Mouse (Mus musculus): ENCODE results near the gene Gm7075. TPM values are rescaled to one million over a fixed set of nuclear protein-coding genes. Genes with fewer than 3 reads are reported as not detected.
"Not testable (repeated sequence)": the region's sequence is repeated elsewhere in the genome, so short reads cannot be mapped to it uniquely, and the experiment has no call there.

Gene Gm7075
- not detected in 2 replicates for polyA plus RNA-seq (2015; fragmentation: Nextera tagmentation; extraction: Ambion mirVana)

GRCm38 (mm10) chr10:63421739-63422735, at the start of gene Gm7075:
Gene Gm7075, minus strand, starts transcription at chr10:63421789.
- Histone ChIP-seq H3K9ac (ENCODE audit: low read length) (no peak within 1 kb of the TSS), H3K9me3 (ENCODE audit: control insufficient read depth, low read length) (no peaks in the 10 kb centered on the region), H3K27me3 (ENCODE audit: control insufficient read depth, insufficient read depth, low read length) (no peaks in the 10 kb centered on the region), H3K36me3 (ENCODE audit: control insufficient read depth, insufficient read depth, low read length) (no peaks in the 10 kb centered on the region), H3K4me2 (replicated peaks; ENCODE audit: low read depth) (no peak within 1 kb of the TSS), H3K4me3 (ENCODE audit: low read depth, low read length) (no peak within 1 kb of the TSS), H3K27ac (replicated peaks) (no peak within 1 kb of the TSS), H3K4me1 (replicated peaks; ENCODE audit: control insufficient read depth, insufficient read depth) (no peaks in the 10 kb centered on the region)
- TF ChIP-seq CTCF (IDR thresholded peaks at IDR 0.05; ENCODE audit: low read depth) (peak; percentile 60), EP300 (optimal IDR thresholded peaks at IDR 0.05) (no peak)
- WGBS, result 85% methylated on average over 18 of the region's 18 CpGs
- DNase-seq (ENCODE audit: low spot score), result peak; percentile 37
- ATAC-seq (ENCODE audit: low FRiP score, low TSS enrichment), result 0 out of 2 replicates have a peak, but pooled peaks have one; percentile 29

DNA sequence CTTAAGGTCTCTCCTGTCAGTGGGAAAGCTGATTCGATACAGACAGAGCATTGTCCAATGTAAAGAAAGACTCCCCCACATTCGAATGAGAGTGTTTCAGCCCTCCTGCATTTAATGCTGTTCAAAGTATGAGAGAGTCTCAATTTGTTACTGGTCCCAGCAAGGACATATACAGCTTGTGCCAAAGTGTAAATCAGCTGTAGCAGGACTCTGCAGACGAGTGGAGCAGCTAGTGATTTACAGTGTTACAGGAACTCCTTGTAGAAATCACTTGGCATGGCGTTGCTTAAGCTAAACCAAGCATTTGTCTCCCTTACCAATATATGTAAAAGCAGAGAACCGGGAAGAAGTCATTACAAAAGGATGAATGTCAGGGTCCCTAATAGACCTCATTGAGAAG, 39.3 kb upstream of the Gm7075 start:
- Histone ChIP-seq H3K27me3 (ENCODE audit: control insufficient read depth, insufficient read depth, low read length) (no peaks in the 10 kb centered on the region), H3K9me3 (ENCODE audit: control insufficient read depth, low read length) (no peaks in the 10 kb centered on the region), H3K9ac (ENCODE audit: low read length) (no peak overlapping the region), H3K36me3 (ENCODE audit: control insufficient read depth, insufficient read depth, low read length) (no peaks in the 10 kb centered on the region), H3K4me1 (replicated peaks; ENCODE audit: control insufficient read depth, insufficient read depth) (no peaks in the 10 kb centered on the region), H3K4me3 (ENCODE audit: low read depth, low read length) (no peak overlapping the region), H3K27ac (replicated peaks) (no peak overlapping the region), H3K4me2 (replicated peaks; ENCODE audit: low read depth) (no peak overlapping the region)
- WGBS, result 54% methylated on average over 5 of the region's 5 CpGs
- no peak for ATAC-seq (ENCODE audit: low FRiP score, low TSS enrichment)
- no peak for DNase-seq (ENCODE audit: low spot score)
- no peak for TF ChIP-seq EP300 (optimal IDR thresholded peaks at IDR 0.05)
- TF ChIP-seq CTCF (IDR thresholded peaks at IDR 0.05; ENCODE audit: low read depth), result no peak

DNA sequence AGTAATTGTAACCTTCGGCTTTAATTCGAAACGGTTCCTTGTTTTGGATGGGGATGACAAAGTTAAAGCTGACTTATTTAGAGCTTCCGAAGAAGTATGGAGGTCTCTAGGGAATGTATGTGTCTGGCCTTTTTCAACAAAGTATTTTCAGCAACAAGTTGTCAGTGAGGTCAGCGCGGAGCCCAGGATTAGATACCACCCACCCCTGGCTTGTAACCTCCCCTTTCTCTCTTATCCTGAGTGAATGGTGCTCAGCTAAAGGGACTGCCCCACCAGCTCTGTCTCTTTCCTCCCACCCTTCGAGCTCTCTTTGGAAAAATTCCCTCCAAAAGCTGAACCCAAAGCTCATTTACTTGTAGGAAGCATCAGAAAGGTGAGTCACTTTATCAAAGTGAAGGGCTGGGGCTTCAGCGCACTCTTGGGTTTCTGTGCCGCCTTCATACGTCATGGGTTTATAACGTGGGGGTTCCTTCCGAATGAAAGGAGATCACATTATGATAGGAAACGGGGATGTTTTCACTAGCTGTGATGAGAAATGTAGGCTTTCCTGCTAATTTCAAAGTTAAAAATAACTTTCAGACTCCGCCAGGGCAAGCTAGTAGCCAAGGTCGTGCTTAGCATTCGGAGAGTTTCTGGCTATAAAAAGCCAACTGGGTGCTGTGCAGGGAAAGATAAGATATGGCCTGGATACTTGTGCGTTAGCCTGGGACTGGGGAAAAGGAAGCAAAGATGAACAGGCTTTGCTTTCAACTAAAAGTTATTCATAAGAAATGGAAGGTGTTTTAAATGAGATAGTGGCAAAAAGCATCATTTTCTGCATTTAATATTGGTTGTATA, 35.9 kb upstream of the Gm7075 start:
- Histone ChIP-seq H3K4me3 (ENCODE audit: low read depth, low read length) (no peak overlapping the region), H3K36me3 (ENCODE audit: control insufficient read depth, insufficient read depth, low read length) (no peaks in the 10 kb centered on the region), H3K27ac (replicated peaks) (no peak overlapping the region), H3K9ac (ENCODE audit: low read length) (no peak overlapping the region), H3K4me2 (replicated peaks; ENCODE audit: low read depth) (peak overlapping the region; percentile 28), H3K4me1 (replicated peaks; ENCODE audit: control insufficient read depth, insufficient read depth) (no peaks in the 10 kb centered on the region), H3K27me3 (ENCODE audit: control insufficient read depth, insufficient read depth, low read length) (no peaks in the 10 kb centered on the region), H3K9me3 (ENCODE audit: control insufficient read depth, low read length) (no peaks in the 10 kb centered on the region)
- whole genome bisulfite sequencing, result 58% methylated on average over 17 of the region's 17 CpGs
- DNase-seq (ENCODE audit: low spot score) (no peak), ATAC-seq (ENCODE audit: low FRiP score, low TSS enrichment) (no peak)
- no peak for TF ChIP-seq CTCF (IDR thresholded peaks at IDR 0.05; ENCODE audit: low read depth)

DNA sequence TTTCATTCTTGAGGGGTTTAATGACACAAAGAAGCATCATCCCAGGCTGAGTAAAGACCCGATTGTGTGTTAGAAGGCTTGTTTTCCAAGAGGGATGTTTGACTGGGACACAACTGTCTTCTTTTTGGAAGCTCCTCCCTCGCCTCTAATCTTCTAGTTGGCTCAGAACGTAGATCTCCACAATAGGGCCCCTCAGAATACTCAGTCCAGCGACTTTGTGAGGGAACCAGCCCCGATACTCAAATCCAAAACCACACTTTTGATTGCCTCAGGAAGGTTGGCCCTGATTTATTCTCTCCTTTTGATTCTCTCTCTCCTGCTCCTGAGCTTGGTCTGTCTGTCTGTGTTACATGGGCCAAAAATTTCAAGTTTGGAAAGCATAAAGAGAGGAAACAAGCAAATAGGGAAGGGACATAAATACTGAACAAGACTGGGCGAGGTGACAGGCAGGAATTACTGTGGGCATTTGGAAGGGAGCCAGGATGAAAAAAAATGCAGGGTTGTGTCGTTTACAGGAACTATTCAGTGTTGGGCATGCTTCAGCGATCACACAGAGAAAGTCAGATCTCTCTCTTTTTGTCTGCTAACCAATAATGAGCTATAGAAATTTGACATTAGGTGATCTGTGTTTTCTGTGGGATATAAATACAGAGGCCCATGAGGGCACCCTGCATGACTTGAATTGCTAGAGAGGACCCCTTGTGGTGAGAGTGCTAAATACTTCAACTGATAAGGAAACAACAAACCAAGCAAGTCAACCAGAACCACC, 33.7 kb upstream of the Gm7075 start:
- no peaks in the 10 kb centered on the region for H3K4me1 ChIP-seq (replicated peaks; ENCODE audit: control insufficient read depth, insufficient read depth)
- no peaks in the 10 kb centered on the region for H3K9me3 ChIP-seq (ENCODE audit: control insufficient read depth, low read length)
- 40% methylated on average over 8 of the region's 8 CpGs for WGBS
- TF ChIP-seq CTCF (IDR thresholded peaks at IDR 0.05; ENCODE audit: low read depth) (peak; percentile 36; the same call in 1 of the 2 replicates), EP300 (optimal IDR thresholded peaks at IDR 0.05) (no peak)
- H3K4me2 ChIP-seq (replicated peaks; ENCODE audit: low read depth), result no peak overlapping the region
- no peak for ATAC-seq (ENCODE audit: low FRiP score, low TSS enrichment)
- DNase-seq (ENCODE audit: low spot score), result no peak
- H3K27me3 ChIP-seq (ENCODE audit: control insufficient read depth, insufficient read depth, low read length), result no peaks in the 10 kb centered on the region
- no peak overlapping the region for H3K27ac ChIP-seq (replicated peaks)
- H3K9ac ChIP-seq (ENCODE audit: low read length), result no peak overlapping the region
- no peaks in the 10 kb centered on the region for H3K36me3 ChIP-seq (ENCODE audit: control insufficient read depth, insufficient read depth, low read length)
- no peak overlapping the region for H3K4me3 ChIP-seq (ENCODE audit: low read depth, low read length)

GRCm38 (mm10) chr10:63453926-63454325, 32.3 kb upstream of the Gm7075 start:
- ATAC-seq (ENCODE audit: low FRiP score, low TSS enrichment), result no peak
- no peak for DNase-seq (ENCODE audit: low spot score)
- H3K36me3 ChIP-seq (ENCODE audit: control insufficient read depth, insufficient read depth, low read length), result no peaks in the 10 kb centered on the region
- no peak overlapping the region for H3K4me2 ChIP-seq (replicated peaks; ENCODE audit: low read depth)
- 82% methylated on average over 4 of the region's 4 CpGs for WGBS
- no peak overlapping the region for H3K4me3 ChIP-seq (ENCODE audit: low read depth, low read length)
- no peak overlapping the region for H3K9ac ChIP-seq (ENCODE audit: low read length)
- H3K4me1 ChIP-seq (replicated peaks; ENCODE audit: control insufficient read depth, insufficient read depth), result no peaks in the 10 kb centered on the region
- TF ChIP-seq CTCF (IDR thresholded peaks at IDR 0.05; ENCODE audit: low read depth) (no peak), EP300 (optimal IDR thresholded peaks at IDR 0.05) (no peak)
- no peaks in the 10 kb centered on the region for H3K27me3 ChIP-seq (ENCODE audit: control insufficient read depth, insufficient read depth, low read length)
- H3K27ac ChIP-seq (replicated peaks), result no peak overlapping the region
- H3K9me3 ChIP-seq (ENCODE audit: control insufficient read depth, low read length), result no peaks in the 10 kb centered on the region

- H3K9ac ChIP-seq (ENCODE audit: low read length); H3K27me3 ChIP-seq (ENCODE audit: control insufficient read depth, insufficient read depth, low read length); ATAC-seq (ENCODE audit: low FRiP score, low TSS enrichment); H3K9me3 ChIP-seq (ENCODE audit: control insufficient read depth, low read length); H3K4me3 ChIP-seq (ENCODE audit: low read depth, low read length); DNase-seq (ENCODE audit: low spot score); H3K36me3 ChIP-seq (ENCODE audit: control insufficient read depth, insufficient read depth, low read length); H3K27ac ChIP-seq (replicated peaks); H3K4me1 ChIP-seq (replicated peaks; ENCODE audit: control insufficient read depth, insufficient read depth); H3K4me2 ChIP-seq (replicated peaks; ENCODE audit: low read depth): not testable (repeated sequence)
- WGBS, result 81% methylated on average over 13 of the region's 13 CpGs
Measured at GRCm38 (mm10) chr10:63444602-63445387, 23.2 kb upstream of the Gm7075 start.

Measured in stomach, postnatal 0 days (tissue).